Mouse (Mus musculus) heart, postnatal 0 days (tissue): ENCODE measurements around the gene Rasgef1b. TPM values are rescaled to one million over a fixed set of nuclear protein-coding genes. Genes with fewer than 3 reads are reported as not detected.

ENCODE experiments used
- ATAC-seq: fragments of 200-750 bp; cut with Nextera tagmentation; 2 replicates; pipeline ENCODE4 v1.8.0; 2017; ENCODE audit warnings: low read depth, moderate number of reproducible peaks, moderate library complexity; ENCODE audit not compliant: insufficient read depth
- DNase-seq: peaks from one replicate; pipeline ENCODE4 v3.0.0-alpha.2; 2016; ENCODE audit warnings: low spot score
- H3K27ac ChIP-seq: fragments of 300-500 bp; sonication (generic); 2 replicates; pipeline ENCODE4 v1.5.1; 2014; ENCODE audit warnings: low read depth, mild to moderate bottlenecking
- H3K27me3 ChIP-seq: fragments of 300-500 bp; sonication (generic); 2 replicates; pipeline ENCODE4 v1.6.1; 2014; ENCODE audit warnings: low read length, mixed read lengths; ENCODE audit not compliant: control insufficient read depth, insufficient read depth
- H3K36me3 ChIP-seq: fragments of 300-500 bp; sonication (generic); replicated peaks from 2 replicates; pipeline ENCODE4 v1.6.1; 2014; ENCODE audit warnings: low read length, mixed read lengths; ENCODE audit not compliant: control insufficient read depth, insufficient read depth
- H3K4me1 ChIP-seq: fragments of 300-500 bp; sonication (generic); 2 replicates; pipeline ENCODE4 v1.6.1; 2014; ENCODE audit warnings: antibody characterized with exemption; ENCODE audit not compliant: control insufficient read depth, insufficient read depth
- H3K4me2 ChIP-seq: fragments of 300-500 bp; sonication (generic); 2 replicates; pipeline ENCODE4 v1.6.1; 2014; ENCODE audit warnings: low read depth, mild to moderate bottlenecking, low read length, moderate library complexity
- H3K4me3 ChIP-seq: fragments of 300-500 bp; sonication (generic); 2 replicates; pipeline ENCODE4 v1.5.1; 2014; ENCODE audit warnings: low read depth, low read length
- H3K9ac ChIP-seq: fragments of 300-500 bp; sonication (generic); replicated peaks from 2 replicates; pipeline ENCODE4 v1.6.1; 2014; ENCODE audit warnings: low read depth, low read length, mixed read lengths
- H3K9me3 ChIP-seq: fragments of 300-500 bp; sonication (generic); replicated peaks from 2 replicates; pipeline ENCODE4 v1.6.1; 2016; ENCODE audit warnings: low read length; ENCODE audit not compliant: control insufficient read depth
- CTCF ChIP-seq: IDR thresholded peaks from 2 replicates; pipeline ENCODE4 v1.5.1; 2016; ENCODE audit warnings: antibody characterized with exemption, control low read depth, low read depth
- EP300 ChIP-seq: IDR thresholded peaks from 2 replicates; pipeline ENCODE4 v1.6.1; 2016; ENCODE audit warnings: antibody characterized with exemption, low read depth
- WGBS: fragments of 180-500 bp; shearing (Covaris S2); extraction: QIAGEN DNeasy Blood & Tissue Kit; methylation state at CpG from one replicate; pipeline ENCODE4 v1.1.7; 2014; 5-methylcytosine and 5-hydroxymethylcytosine counted together
- polyA plus RNA-seq: library from polyadenylated mRNA; unstranded; fragments of >200 nt; fragmentation: Nextera tagmentation; extraction: Ambion mirVana; gene quantifications from 2 replicates; pipeline ENCODE4 v1.2.1, GENCODE M21; 2015
- total RNA-seq: library from RNA; depleted of rRNA; stranded (reverse); fragments of >200 nt; gene quantifications from 2 replicates; pipeline ENCODE4 v1.2.3, GENCODE M21; 2014; ENCODE audit warnings: low replicate concordance

The Rasgef1b gene
- total and polyA plus RNA-seq, 2 experiments from 2014 or later: 19.0 to 29.8 TPM

- no peak overlapping the region for H3K27ac ChIP-seq
- no peak overlapping the region for H3K4me2 ChIP-seq
- H3K4me1 ChIP-seq: no peaks in the 10 kb centered on the region
- H3K4me3 ChIP-seq: no peak overlapping the region
- ATAC-seq (no peak), DNase-seq (no peak)
- WGBS: 69% methylated on average over 13 of the region's 13 CpGs
- no peaks in the 10 kb centered on the region for H3K36me3 ChIP-seq
- H3K9ac ChIP-seq: no peak overlapping the region
- H3K27me3 ChIP-seq: no peaks in the 10 kb centered on the region
- H3K9me3 ChIP-seq: no peaks in the 10 kb centered on the region
- TF ChIP-seq CTCF: no peak
- TF ChIP-seq EP300: no peak
These were observed 24.5 kb upstream of the Rasgef1b start for GRCm38 (mm10) chr5:99753368-99753767.

- no peak overlapping the region for H3K4me3 ChIP-seq
- H3K27me3 ChIP-seq: no peaks in the 10 kb centered on the region
- H3K4me1 ChIP-seq: no peaks in the 10 kb centered on the region
- TF ChIP-seq CTCF (no peak), EP300 (no peak)
- no peak for DNase-seq
- no peak overlapping the region for H3K9ac ChIP-seq
- H3K9me3 ChIP-seq: no peaks in the 10 kb centered on the region
- WGBS: 82% methylated on average over 5 of the region's 5 CpGs
- ATAC-seq: no peak
- no peak overlapping the region for H3K4me2 ChIP-seq
- H3K27ac ChIP-seq: no peak overlapping the region
- H3K36me3 ChIP-seq: no peaks in the 10 kb centered on the region
These were observed 23.9 kb upstream of the Rasgef1b start for GRCm38 (mm10) chr5:99752670-99753231.

- Histone ChIP-seq H3K4me1 (no peaks in the 10 kb centered on the region), H3K27me3 (no peaks in the 10 kb centered on the region), H3K9me3 (no peaks in the 10 kb centered on the region), H3K36me3 (no peaks in the 10 kb centered on the region), H3K9ac (no peak overlapping the region), H3K4me3 (no peak overlapping the region), H3K27ac (no peak overlapping the region), H3K4me2 (no peak overlapping the region)
- DNase-seq: no peak
- ATAC-seq: no peak
- WGBS: 77% methylated on average over 10 of the region's 10 CpGs
- TF ChIP-seq EP300: no peak
- TF ChIP-seq CTCF: no peak
These were observed 19.6 kb upstream of the Rasgef1b start for GRCm38 (mm10) chr5:99748417-99748816.

- H3K4me3 ChIP-seq: no peak overlapping the region
- H3K9ac ChIP-seq: no peak overlapping the region
- no peak overlapping the region for H3K27ac ChIP-seq
- no peaks in the 10 kb centered on the region for H3K4me1 ChIP-seq
- 58% methylated on average over 7 of the region's 7 CpGs for WGBS
- ATAC-seq: no peak
- TF ChIP-seq CTCF (no peak), EP300 (no peak)
- no peaks in the 10 kb centered on the region for H3K36me3 ChIP-seq
- no peak for DNase-seq
- H3K4me2 ChIP-seq: no peak overlapping the region
- no peaks in the 10 kb centered on the region for H3K27me3 ChIP-seq
- no peaks in the 10 kb centered on the region for H3K9me3 ChIP-seq
These were observed 17.2 kb upstream of the Rasgef1b start for GRCm38 (mm10) chr5:99746087-99746486.

- WGBS: 86% methylated on average over 7 of the region's 7 CpGs
- no peak overlapping the region for H3K27ac ChIP-seq
These were observed 14.0 kb upstream of the Rasgef1b start for GRCm38 (mm10) chr5:99742874-99743273.

GRCm38 (mm10) chr5:99742056-99742455 is 13.2 kb upstream of the Rasgef1b start:
- ATAC-seq (no peak), DNase-seq (no peak)
- no peaks in the 10 kb centered on the region for H3K4me1 ChIP-seq
- no peak overlapping the region for H3K27ac ChIP-seq
- 68% methylated on average over 8 of the region's 8 CpGs for whole genome bisulfite sequencing
- no peaks in the 10 kb centered on the region for H3K27me3 ChIP-seq
- H3K4me2 ChIP-seq: no peak overlapping the region
- no peaks in the 10 kb centered on the region for H3K36me3 ChIP-seq
- no peak overlapping the region for H3K4me3 ChIP-seq
- no peak overlapping the region for H3K9ac ChIP-seq
- TF ChIP-seq EP300: no peak
- TF ChIP-seq CTCF: no peak
- H3K9me3 ChIP-seq: no peaks in the 10 kb centered on the region

More at GRCm38 (mm10) chr5:99742874-99743273, 14.0 kb upstream of the Rasgef1b start:
- Histone ChIP-seq H3K27me3 (no peaks in the 10 kb centered on the region), H3K36me3 (no peaks in the 10 kb centered on the region), H3K4me3 (no peak overlapping the region), H3K4me1 (no peaks in the 10 kb centered on the region), H3K9ac (no peak overlapping the region), H3K9me3 (no peaks in the 10 kb centered on the region), H3K4me2 (no peak overlapping the region)
- no peak for TF ChIP-seq EP300
- no peak for TF ChIP-seq CTCF
- DNase-seq: no peak
- no peak for ATAC-seq
